Mouse (Mus musculus) c-Kit-negative CD71-positive TER-119-positive erythroid progenitor cells, embryonic 14.5 days (primary cell): ENCODE data around the gene Tmem269.

Experiments
- DNase-seq: peaks from one replicate; pipeline ENCODE4 v3.0.0-alpha.2; 2013; ENCODE audit warnings: low read depth, low spot score

Tmem269 gene

DNA sequence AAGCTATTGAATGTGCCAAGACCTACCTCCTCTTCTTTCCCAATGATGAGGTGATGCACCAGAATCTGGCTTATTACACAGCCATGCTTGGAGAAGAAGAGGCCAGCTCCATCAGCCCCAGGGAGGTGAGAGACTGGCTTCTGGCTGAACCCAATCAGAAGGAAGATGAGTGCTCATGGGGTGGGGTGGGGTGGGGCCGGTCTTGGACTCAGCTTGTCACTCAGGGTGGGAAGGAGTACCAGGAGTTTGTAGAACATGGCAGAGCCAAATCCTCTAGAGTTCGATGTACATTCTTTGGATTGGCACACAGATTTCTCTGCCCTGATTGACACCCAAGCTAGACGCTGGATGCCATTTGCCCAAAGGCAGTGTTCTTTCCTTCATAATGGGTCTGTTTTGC, 20.6 kb upstream of the Tmem269 start:
- no peak for DNase-seq

GRCm38 (mm10) chr4:119234348-119234747, 16.3 kb upstream of the Tmem269 start:
- no peak for DNase-seq

GRCm38 (mm10) chr4:119233256-119233901, 15.4 kb upstream of the Tmem269 start:
- no peak for DNase-seq

GRCm38 (mm10) chr4:119232410-119233255, 14.6 kb upstream of the Tmem269 start, which contains the start of the genes AU022252 and P3h1:
Gene AU022252 (minus strand): TSS chr4:119232712.
Gene P3h1 (plus strand): TSS chr4:119232915.
- peak; percentile 99 for DNase-seq

GRCm38 (mm10) chr4:119226751-119227150, 8.7 kb upstream of the Tmem269 start:
- peak; percentile 56 for DNase-seq

DNA sequence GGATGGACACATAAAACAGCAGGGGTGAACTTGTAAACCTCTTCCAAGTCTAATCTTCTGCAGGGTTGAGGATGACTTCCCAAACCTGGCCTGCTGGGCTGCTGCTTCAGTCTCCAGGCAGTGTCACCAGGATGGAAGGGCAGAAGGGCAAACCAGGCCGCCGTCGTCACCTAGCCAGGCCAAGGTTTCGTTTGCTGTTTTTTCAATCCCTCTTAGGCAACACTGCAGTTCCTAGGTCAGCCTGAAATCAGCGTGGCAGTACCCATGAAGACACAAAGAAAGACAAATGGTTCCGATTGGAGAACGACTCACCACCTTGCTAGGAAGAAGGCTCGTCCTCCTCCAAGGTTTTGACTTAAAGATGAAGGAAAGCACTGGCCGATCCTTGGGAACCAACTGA, 7.7 kb upstream of the Tmem269 start:
- DNase-seq = no peak

DNA sequence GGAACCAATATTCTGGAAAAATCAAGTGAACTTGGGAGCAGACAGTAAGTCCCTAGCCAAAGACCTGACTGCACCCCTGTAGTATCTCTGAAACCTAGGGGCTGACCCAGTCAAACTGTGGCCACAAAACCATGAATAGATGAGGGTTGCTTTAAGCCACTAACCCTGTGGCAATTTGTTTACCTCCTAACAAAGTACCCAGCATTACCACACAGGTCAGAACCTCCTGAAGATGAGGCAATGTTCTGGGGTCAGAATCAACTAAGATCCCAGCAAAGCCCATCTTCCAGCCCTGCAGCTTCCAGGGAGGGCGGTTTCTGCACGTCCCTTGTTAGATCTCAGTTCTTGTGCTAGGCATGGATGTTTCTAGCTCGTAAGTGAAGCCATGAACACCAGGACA, 6.5 kb upstream of the Tmem269 start:
- DNase-seq = no peak

- DNase-seq = peak; percentile 64
Measured at GRCm38 (mm10) chr4:119223696-119224095, 5.7 kb upstream of the Tmem269 start.

DNA sequence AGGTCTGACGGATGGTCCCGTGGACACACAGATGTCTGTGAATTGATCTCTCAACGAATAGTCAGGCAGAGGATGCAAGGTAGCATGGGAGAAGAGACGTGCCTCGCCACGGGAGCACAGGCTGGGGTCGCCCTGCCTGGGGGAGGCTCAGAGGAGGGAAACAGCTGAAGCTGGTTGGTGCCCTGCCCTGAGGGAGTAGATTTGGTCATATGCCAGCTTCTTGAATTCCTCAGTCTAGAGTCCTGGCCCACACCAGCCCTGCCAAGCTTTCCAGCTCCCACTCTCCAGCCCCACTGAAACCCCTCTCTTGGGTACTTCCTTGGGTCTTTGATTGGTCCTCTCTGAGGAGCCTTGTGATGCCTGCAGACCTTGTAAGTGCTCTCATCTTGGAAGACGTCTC, 1.4 kb downstream of the Tmem269 start:
- no peak for DNase-seq

- DNase-seq = no peak
Measured at GRCm38 (mm10) chr4:119204672-119205071, 13.3 kb downstream of the Tmem269 start.

GRCm38 (mm10) chr4:119198105-119198504, 19.9 kb downstream of the Tmem269 start:
- DNase-seq = no peak

- no peak for DNase-seq
Measured at GRCm38 (mm10) chr4:119195582-119196320, 22.3 kb downstream of the Tmem269 start.

- DNase-seq = peak; percentile 85
Measured at GRCm38 (mm10) chr4:119194909-119195581, 23.0 kb downstream of the Tmem269 start, which contains the start of gene Svbp. Gene Svbp (plus strand): TSS chr4:119195306.

DNA sequence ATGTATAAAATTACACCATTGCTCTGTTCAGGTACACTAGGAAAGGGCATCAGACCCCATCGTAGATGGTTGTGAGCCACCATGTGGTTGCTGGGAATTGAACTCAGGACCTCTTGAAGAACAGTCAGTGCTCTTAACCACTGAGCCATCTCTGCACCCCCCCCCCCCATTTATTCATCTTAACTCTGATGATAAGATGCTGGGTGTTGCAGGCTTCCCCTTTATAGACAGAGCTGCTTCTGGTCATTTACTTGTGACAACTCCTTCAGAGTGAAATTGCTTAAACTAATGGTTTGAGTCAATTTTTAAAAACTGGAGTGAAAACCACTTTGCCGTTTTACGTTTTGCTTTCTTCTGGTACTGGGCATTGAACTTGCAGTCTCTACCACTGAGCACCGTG, 25.3 kb downstream of the Tmem269 start:
- no peak for DNase-seq

DNA sequence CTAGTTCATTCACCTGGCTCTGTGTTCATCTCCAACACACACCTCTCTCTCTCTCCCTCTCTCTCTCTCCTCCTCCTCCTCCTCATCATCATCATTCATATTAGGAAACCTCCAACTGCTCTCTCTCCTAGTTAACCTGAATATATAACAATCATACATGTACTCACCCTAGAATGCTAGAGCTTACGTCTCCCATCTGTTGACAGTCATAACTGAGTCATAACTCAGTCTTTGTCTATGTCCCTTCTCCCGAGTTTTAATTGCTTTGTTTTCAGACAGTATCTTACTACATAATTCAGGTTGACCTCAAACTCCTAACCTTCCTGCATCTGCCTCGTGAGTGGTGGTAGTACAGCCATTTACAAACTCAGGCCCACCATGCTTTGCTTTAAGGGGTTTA, 26.7 kb downstream of the Tmem269 start:
- DNase-seq = no peak

DNA sequence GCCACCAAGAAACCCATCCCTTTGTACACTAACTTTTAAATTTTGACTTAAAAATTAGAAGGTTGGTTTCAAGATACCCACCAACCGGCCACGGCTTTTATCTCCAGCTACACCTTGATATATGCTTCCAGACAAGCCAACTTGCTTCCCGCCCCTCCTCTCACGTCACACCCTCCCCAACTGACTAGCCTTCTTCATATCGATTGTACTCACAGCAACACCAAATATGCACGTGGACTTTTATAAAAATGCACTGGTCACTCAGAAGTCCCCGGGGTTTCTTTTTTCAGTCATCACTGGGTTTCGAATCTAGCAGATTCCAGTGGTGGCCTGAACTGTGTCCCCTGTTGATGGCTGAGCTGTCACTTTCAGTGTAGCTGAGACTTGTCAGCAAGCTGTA, 27.4 kb downstream of the Tmem269 start:
- DNase-seq = peak; percentile 82

- DNase-seq = peak; percentile 83
Measured at GRCm38 (mm10) chr4:119189864-119190263, 28.2 kb downstream of the Tmem269 start, which contains the start of gene Ermap. Gene Ermap (minus strand): TSS chr4:119190011.

DNA sequence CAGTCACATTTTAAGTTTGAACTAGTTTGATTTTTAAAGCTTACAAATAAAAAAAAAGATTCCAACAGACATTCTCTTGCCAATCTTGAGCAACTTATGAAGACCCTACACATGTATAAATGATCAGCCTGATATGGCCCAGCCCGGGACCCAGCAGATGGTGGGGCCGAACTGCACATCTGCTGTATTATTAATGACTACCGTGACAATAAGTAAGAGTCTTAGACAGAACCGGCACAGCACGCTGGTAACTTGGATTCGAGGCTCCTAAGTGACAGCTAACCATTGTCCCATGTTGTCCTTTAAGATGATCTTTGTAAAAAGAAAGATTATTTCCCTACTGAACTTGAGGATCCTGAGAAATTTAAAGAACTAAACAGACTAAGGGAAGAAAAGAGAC, 28.6 kb downstream of the Tmem269 start:
- no peak for DNase-seq

DNA sequence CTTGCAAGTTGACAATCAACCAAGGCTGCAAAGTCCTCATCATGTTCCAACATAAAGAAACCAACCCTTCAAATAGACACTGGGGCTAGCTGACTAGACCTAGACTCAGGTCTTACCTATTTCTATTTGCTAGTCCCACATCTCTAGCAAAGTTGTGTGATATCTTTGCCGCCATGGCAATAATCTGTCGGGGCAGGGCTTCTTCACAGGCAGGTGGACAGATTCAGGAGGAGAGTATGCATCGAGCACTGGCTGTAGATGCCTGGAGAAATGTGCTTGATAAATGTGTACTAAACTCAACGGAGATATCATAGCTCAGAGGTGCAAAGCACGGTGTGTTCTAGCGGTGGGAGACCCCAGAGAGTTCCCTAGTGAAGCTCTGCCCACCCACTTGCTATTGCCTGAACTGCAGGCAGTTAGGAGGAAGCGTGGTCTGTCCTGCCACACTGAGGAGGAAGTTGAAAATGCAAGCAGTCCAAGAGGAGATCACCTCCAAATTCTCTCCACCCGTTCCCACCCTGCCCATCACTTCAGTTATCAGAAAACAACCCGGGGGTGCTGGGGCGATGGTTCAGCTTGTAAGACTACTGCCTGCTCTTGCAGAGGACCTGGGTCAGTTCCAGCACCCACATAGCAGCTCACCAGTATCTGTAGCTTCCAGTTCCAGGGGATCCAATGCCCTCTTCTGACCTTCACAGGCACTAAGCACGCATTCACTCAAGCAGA, 29.8 kb downstream of the Tmem269 start:
- DNase-seq = no peak

GRCm38 (mm10) chr4:119185771-119186170, 32.2 kb downstream of the Tmem269 start:
- DNase-seq = no peak

DNA sequence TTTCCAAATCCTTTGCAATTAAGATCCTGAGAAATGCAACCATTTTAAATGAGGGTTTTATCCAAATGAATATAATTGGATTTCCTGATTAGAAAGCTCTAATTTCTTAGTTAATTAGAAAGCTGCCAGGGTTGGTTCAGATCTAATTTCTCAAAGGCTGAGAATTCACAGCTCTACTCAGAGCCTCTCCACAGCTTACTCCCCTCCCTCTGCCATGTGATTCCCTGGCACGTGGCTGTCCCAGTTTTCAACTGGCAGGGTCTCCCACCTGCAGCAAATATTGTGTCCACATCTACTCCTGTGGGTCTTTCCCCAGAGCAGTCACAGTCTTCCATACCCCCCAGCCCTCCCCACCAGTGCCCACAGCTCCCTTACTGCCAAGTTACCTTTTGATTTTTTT, 34.5 kb downstream of the Tmem269 start:
- no peak for DNase-seq
